Mouse (Mus musculus) urinary bladder, postnatal 10 days (tissue): ENCODE results near the gene Tmem63c.

Experiments used
- DNase-seq: peaks from one replicate; pipeline ENCODE4 v3.0.0; 2022; ENCODE audit warnings: low spot score

The Tmem63c gene

GRCm38 (mm10) chr12:87132210-87132609 lies 111.1 kb downstream of the Tmem63c start:
- no peak for DNase-seq

GRCm38 (mm10) chr12:87132784-87133183 lies 111.6 kb downstream of the Tmem63c start:
- no peak for DNase-seq

- no peak for DNase-seq
These were observed 116.5 kb downstream of the Tmem63c start for GRCm38 (mm10) chr12:87137439-87138341.

- no peak for DNase-seq
These were observed 117.2 kb downstream of the Tmem63c start for GRCm38 (mm10) chr12:87138342-87138701.

GRCm38 (mm10) chr12:87138768-87139167 lies 117.6 kb downstream of the Tmem63c start:
- no peak for DNase-seq
